Mouse (Mus musculus): ENCODE results near the gene Hist2h2ac. TPM values are rescaled to one million over a fixed set of nuclear protein-coding genes. Genes with fewer than 3 reads are reported as not detected.
"Not testable (repeated sequence)": the region's sequence is repeated elsewhere in the genome, so short reads cannot be mapped to it uniquely, and the experiment has no call there.

The Hist2h2ac gene
- polyA plus RNA-seq, 1 experiment from 2014 or later = 12.6 TPM

DNA sequence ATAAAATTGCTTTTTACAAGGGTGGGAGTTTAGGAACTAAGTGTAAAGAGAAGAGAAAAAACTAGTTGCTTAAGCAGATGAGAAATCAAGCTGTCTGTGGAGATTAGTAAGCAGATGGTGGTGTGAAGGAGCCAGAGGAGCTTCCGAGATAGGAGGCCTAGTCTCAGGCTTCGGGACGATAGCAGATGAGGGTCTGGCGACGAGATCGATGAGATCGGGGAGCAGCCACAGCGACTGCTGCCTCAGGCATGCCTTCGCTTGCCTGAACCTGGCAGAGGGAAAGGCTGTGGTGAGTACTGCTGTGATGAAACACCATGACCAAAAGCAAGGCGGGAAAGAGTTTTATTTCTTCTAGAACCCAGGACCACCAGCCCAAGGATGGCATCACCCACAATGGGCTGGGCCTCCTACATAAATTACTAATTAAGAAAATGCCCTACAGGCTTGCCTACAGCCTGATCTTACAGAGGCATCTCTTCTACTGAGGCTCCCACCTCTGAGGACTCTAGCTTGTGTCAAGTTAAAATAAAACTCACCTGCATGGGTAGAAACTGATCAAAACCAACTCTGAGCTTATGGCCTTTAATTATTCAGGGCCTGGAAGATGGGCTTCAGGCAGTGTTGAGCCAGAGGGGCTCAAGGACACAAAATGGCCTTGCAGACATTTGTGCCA, 34.1 kb upstream of the Hist2h2ac start:
- DNase-seq (ENCODE audit: low spot score) = no peak
- H3K27ac ChIP-seq (replicated peaks; ENCODE audit: low read depth, low read length) = no peak overlapping the region
- no peaks in the 10 kb centered on the region for H3K27me3 ChIP-seq (ENCODE audit: control insufficient read depth, insufficient read depth, low read length)
- ATAC-seq (ENCODE audit: insufficient number of reproducible peaks, low FRiP score, low TSS enrichment, low read depth) = no peak
- H3K4me1 ChIP-seq (ENCODE audit: control insufficient read depth, insufficient read depth, low read length) = peaks cover 10% of the 10 kb centered on the region
- no peak overlapping the region for H3K4me3 ChIP-seq (ENCODE audit: low read depth, low read length)
- no peaks in the 10 kb centered on the region for H3K9me3 ChIP-seq (ENCODE audit: control insufficient read depth, low read length)
- H3K4me2 ChIP-seq (ENCODE audit: low read depth, severe bottlenecking) = no peak overlapping the region
- H3K36me3 ChIP-seq (ENCODE audit: control insufficient read depth, insufficient read depth, low read length) = no peaks in the 10 kb centered on the region
- 41% methylated on average over 10 of the region's 10 CpGs for WGBS
- no peak overlapping the region for H3K9ac ChIP-seq (ENCODE audit: low read length)

DNA sequence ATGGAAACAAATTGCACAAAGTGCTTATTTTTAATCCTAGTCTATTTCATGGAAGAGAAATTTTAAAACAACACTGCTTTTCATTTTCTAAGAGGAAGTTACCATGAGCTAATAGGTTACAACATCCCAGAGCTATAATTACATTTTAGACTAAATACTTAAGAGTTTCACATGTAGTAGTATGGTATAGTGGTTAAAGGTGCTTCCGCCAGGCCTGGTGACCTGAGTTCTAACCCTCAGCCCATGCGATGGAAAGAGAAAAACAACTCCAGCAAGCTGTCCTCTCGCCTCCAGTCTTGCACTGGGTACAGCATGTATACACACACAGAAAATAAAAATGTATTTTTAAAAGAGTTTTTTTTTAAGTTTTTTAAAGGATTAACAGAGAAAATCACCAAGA, 31.1 kb upstream of the Hist2h2ac start:
- Histone ChIP-seq H3K9me3 (ENCODE audit: control insufficient read depth, low read length) (no peaks in the 10 kb centered on the region), H3K27me3 (ENCODE audit: control insufficient read depth, insufficient read depth, low read length) (no peaks in the 10 kb centered on the region), H3K27ac (replicated peaks; ENCODE audit: low read depth, low read length) (no peak overlapping the region), H3K9ac (ENCODE audit: low read length) (no peak overlapping the region), H3K4me2 (ENCODE audit: low read depth, severe bottlenecking) (no peak overlapping the region), H3K4me1 (ENCODE audit: control insufficient read depth, insufficient read depth, low read length) (peaks cover 16% of the 10 kb centered on the region), H3K36me3 (ENCODE audit: control insufficient read depth, insufficient read depth, low read length) (no peaks in the 10 kb centered on the region), H3K4me3 (ENCODE audit: low read depth, low read length) (no peak overlapping the region)
- no peak for DNase-seq (ENCODE audit: low spot score)
- WGBS = 80% methylated on average over 3 of the region's 3 CpGs
- no peak for ATAC-seq (ENCODE audit: insufficient number of reproducible peaks, low FRiP score, low TSS enrichment, low read depth)

DNA sequence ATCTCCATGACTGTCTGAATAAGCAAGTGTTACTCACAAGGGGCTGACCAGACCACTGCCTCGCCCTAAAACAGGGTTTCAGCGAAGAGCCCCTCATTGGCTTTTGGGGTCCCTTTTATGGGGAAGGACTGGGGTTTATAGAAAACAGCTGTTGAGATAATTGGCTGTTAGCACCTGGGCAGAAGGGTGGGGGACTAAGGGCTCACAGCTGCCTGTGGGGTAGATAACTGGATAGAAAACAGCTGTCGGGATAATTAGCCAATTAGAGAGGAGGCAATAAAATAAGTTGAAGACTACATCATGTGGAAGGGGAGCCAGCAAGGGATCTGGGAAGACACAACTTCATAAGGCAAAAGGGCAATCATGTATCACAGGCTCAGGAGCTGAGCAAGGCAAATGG, 30.2 kb upstream of the Hist2h2ac start:
- Histone ChIP-seq H3K27ac (replicated peaks; ENCODE audit: low read depth, low read length) (no peak overlapping the region), H3K36me3 (ENCODE audit: control insufficient read depth, insufficient read depth, low read length) (no peaks in the 10 kb centered on the region), H3K9ac (ENCODE audit: low read length) (no peak overlapping the region), H3K4me2 (ENCODE audit: low read depth, severe bottlenecking) (no peak overlapping the region), H3K27me3 (ENCODE audit: control insufficient read depth, insufficient read depth, low read length) (no peaks in the 10 kb centered on the region), H3K9me3 (ENCODE audit: control insufficient read depth, low read length) (no peaks in the 10 kb centered on the region), H3K4me3 (ENCODE audit: low read depth, low read length) (no peak overlapping the region), H3K4me1 (ENCODE audit: control insufficient read depth, insufficient read depth, low read length) (peaks cover 16% of the 10 kb centered on the region)
- DNase-seq (ENCODE audit: low spot score) (peak; percentile 55), ATAC-seq (ENCODE audit: insufficient number of reproducible peaks, low FRiP score, low TSS enrichment, low read depth) (no peak)
- WGBS = 17% methylated on average over 3 of the region's 3 CpGs

DNA sequence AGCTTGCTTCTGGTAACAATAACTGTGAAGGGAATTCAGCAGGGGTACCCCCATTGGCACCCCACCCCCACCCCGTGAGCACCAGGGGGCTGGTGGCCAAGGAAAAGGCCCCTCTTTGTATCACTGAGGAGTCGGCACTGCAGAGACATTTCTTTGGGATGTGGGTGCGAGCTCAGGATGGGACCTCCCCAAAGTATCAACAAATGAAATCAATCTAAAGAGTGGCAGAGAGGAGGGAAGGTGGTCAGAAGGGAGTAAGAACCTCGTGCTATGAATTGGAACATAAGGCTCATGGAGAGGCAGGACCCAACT, 28.3 kb upstream of the Hist2h2ac start:
- Histone ChIP-seq H3K9me3 (ENCODE audit: control insufficient read depth, low read length) (no peaks in the 10 kb centered on the region), H3K36me3 (ENCODE audit: control insufficient read depth, insufficient read depth, low read length) (no peaks in the 10 kb centered on the region), H3K27ac (replicated peaks; ENCODE audit: low read depth, low read length) (peak overlapping the region; percentile 10; the same call in 1 of the 2 replicates), H3K27me3 (ENCODE audit: control insufficient read depth, insufficient read depth, low read length) (no peaks in the 10 kb centered on the region), H3K4me3 (ENCODE audit: low read depth, low read length) (0 out of 2 replicates have a peak overlapping the region, but pooled peaks have one; percentile 0), H3K4me1 (ENCODE audit: control insufficient read depth, insufficient read depth, low read length) (peaks cover 18% of the 10 kb centered on the region), H3K9ac (ENCODE audit: low read length) (peak overlapping the region; percentile 18; the same call in 1 of the 2 replicates), H3K4me2 (ENCODE audit: low read depth, severe bottlenecking) (peak overlapping the region; percentile 40; the same call in 1 of the 2 replicates)
- no peak for ATAC-seq (ENCODE audit: insufficient number of reproducible peaks, low FRiP score, low TSS enrichment, low read depth)
- WGBS = 42% methylated on average over 4 of the region's 4 CpGs
- DNase-seq (ENCODE audit: low spot score) = no peak

DNA sequence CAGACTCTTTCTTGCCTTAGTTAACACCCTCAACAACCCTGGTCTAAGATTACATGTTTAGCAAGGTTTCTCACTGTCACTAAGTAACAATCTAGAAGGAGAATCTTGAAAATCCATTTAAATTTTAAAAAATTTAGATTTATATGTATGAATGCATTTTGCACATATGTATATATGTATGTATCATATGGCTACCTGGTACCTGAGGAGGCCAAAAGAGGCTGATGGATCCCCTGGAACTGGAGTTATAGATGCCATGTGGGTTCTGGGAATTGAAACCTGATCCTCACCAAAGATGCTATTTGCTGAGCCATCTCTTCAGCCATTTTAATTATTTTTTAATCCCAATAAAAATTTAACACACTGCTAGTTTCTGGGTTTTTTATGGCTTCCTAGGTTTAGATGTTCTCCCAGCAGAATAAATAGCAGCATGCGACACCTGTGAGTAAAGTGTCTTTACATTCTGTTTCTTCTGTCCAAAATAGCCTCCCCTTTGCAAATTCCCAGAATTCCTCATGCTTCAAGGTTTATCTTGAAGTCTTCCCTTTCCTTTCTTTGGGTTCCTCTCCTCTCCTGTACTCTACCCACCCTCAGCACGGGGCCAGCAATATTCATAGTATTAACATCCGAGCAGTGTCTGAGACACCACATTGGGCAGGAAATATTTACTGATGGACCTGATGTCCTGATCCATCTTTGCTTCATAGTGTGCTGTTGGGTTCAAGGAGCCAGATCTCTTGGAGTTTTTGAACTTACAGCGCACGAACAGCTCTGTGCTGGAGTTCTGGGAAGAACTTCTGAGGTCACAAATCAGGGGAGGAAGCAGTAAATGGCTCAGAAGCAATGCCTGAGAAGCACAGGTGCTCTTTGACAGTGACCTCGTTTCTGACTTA, 27.7 kb upstream of the Hist2h2ac start:
- no peaks in the 10 kb centered on the region for H3K36me3 ChIP-seq (ENCODE audit: control insufficient read depth, insufficient read depth, low read length)
- H3K27me3 ChIP-seq (ENCODE audit: control insufficient read depth, insufficient read depth, low read length) = no peaks in the 10 kb centered on the region
- H3K4me1 ChIP-seq (ENCODE audit: control insufficient read depth, insufficient read depth, low read length) = peaks cover 25% of the 10 kb centered on the region
- no peaks in the 10 kb centered on the region for H3K9me3 ChIP-seq (ENCODE audit: control insufficient read depth, low read length)
- ATAC-seq (ENCODE audit: insufficient number of reproducible peaks, low FRiP score, low TSS enrichment, low read depth) (no peak), DNase-seq (ENCODE audit: low spot score) (no peak)
- H3K9ac ChIP-seq (ENCODE audit: low read length) = peak overlapping the region; percentile 18; the same call in 1 of the 2 replicates
- peak overlapping the region; percentile 10; the same call in 1 of the 2 replicates for H3K27ac ChIP-seq (replicated peaks; ENCODE audit: low read depth, low read length)
- 41% methylated on average over 6 of the region's 6 CpGs for WGBS
- H3K4me2 ChIP-seq (ENCODE audit: low read depth, severe bottlenecking) = peak overlapping the region; percentile 40; the same call in 1 of the 2 replicates
- peak overlapping the region; percentile 45 for H3K4me3 ChIP-seq (ENCODE audit: low read depth, low read length)

DNA sequence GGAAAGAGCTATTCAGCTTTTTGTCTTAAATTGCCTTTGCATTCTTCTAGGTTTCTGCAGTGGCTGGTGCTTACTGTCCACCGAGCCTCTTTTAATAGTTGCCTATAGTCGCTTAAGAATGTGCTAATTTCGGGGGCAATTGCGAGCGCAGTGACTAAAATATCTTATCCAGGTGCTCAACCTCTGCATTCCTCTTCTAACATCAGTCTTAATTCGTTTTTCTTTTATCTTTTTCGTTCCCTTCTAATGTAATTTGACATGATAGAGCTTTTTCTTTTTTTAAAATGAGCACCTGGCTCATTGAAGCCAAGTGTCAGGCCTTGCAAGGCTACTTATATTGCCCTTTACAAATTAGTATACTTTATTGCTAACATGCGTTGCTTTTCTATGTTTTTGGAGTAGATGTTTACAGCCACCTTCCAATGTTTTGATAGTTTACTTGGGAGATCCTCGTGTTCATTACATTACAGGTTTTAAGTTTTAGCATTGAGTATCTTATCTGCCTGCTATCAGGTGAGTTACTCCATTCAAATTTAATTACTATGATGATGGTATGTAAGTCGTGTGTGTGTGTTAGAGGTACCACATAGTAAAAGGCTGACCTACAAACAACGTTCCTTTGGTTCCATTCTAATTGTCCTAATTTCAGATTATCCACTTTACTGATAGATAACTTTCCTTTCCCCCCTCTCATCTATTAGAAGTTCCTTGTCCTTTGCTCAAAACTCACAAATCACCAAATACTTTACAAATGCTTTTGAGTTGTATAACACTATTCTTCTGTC, 26.9 kb upstream of the Hist2h2ac start:
- Histone ChIP-seq H3K9me3 (ENCODE audit: control insufficient read depth, low read length) (no peaks in the 10 kb centered on the region), H3K27ac (replicated peaks; ENCODE audit: low read depth, low read length) (peak overlapping the region; percentile 75), H3K27me3 (ENCODE audit: control insufficient read depth, insufficient read depth, low read length) (no peaks in the 10 kb centered on the region), H3K36me3 (ENCODE audit: control insufficient read depth, insufficient read depth, low read length) (no peaks in the 10 kb centered on the region), H3K4me3 (ENCODE audit: low read depth, low read length) (peak overlapping the region; percentile 45), H3K4me2 (ENCODE audit: low read depth, severe bottlenecking) (peak overlapping the region; percentile 40), H3K4me1 (ENCODE audit: control insufficient read depth, insufficient read depth, low read length) (peaks cover 29% of the 10 kb centered on the region), H3K9ac (ENCODE audit: low read length) (peak overlapping the region; percentile 79)
- whole genome bisulfite sequencing = 2% methylated on average over 11 of the region's 11 CpGs
- ATAC-seq (ENCODE audit: insufficient number of reproducible peaks, low FRiP score, low TSS enrichment, low read depth) = no peak
- DNase-seq (ENCODE audit: low spot score) = peak; percentile 56

DNA sequence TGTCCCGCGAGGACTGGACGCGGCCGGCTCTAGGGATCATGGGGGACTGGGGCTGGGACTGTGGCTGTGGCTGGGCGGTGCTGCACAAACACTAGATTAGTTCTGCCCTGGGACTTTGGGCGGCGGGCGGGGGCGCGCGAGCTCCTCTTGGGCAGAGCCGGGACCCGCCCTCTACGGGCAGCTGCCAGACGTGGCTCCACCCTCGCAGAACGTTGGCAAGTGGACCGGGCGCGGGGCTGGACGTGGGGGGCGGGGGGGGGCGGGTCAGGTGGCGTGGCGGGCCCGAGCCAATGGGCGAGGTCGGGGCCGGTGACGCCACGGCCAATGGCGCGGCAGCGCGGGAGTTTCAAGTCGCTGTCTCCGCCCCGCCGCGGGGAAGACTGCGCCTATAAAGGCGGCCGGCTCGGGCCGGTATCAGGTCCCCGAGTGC, 25.8 kb upstream of the Hist2h2ac start, which contains the start of gene Hist2h3c1:
Gene Hist2h3c1, plus strand, starts transcription at position 259 of the 430 bp plus-strand sequence.
- WGBS = no CpG with 5 or more reads among the region's 47 CpGs
- H3K27ac ChIP-seq (replicated peaks; ENCODE audit: low read depth, low read length) = peak within 1 kb of the TSS; percentile 75
- peak within 1 kb of the TSS; percentile 45 for H3K4me3 ChIP-seq (ENCODE audit: low read depth, low read length)
- peak; percentile 92 for ATAC-seq (ENCODE audit: insufficient number of reproducible peaks, low FRiP score, low TSS enrichment, low read depth)
- peaks cover 29% of the 10 kb centered on the region for H3K4me1 ChIP-seq (ENCODE audit: control insufficient read depth, insufficient read depth, low read length)
- H3K4me2 ChIP-seq (ENCODE audit: low read depth, severe bottlenecking) = peak within 1 kb of the TSS; percentile 40
- not testable (repeated sequence) for H3K27me3 ChIP-seq (ENCODE audit: control insufficient read depth, insufficient read depth, low read length); H3K36me3 ChIP-seq (ENCODE audit: control insufficient read depth, insufficient read depth, low read length); H3K9me3 ChIP-seq (ENCODE audit: control insufficient read depth, low read length); DNase-seq (ENCODE audit: low spot score)
- peak within 1 kb of the TSS; percentile 79 for H3K9ac ChIP-seq (ENCODE audit: low read length)

DNA sequence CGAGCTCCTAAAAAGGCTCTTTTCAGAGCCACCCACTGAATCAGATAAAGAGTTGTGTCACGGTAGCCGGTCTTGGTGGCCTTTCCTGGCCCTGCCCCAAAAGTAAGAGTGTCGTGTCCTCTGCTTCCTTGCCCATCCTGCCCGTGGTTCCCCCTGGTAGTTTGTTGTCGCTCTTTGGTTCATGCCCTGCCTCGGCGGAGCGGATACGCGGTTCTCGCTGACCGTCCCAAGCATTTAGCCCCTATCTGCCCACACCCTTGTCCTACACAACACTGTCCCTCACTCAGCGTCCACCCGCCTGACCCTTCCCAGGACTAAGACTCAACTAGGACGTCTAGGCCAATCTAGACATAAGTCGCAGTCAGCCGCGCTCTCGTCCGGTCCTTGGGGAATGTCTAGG, 25.3 kb upstream of the Hist2h2ac start:
- H3K9ac ChIP-seq (ENCODE audit: low read length); DNase-seq (ENCODE audit: low spot score); H3K9me3 ChIP-seq (ENCODE audit: control insufficient read depth, low read length); H3K27me3 ChIP-seq (ENCODE audit: control insufficient read depth, insufficient read depth, low read length); H3K4me2 ChIP-seq (ENCODE audit: low read depth, severe bottlenecking); H3K36me3 ChIP-seq (ENCODE audit: control insufficient read depth, insufficient read depth, low read length); ATAC-seq (ENCODE audit: insufficient number of reproducible peaks, low FRiP score, low TSS enrichment, low read depth): not testable (repeated sequence)
- Histone ChIP-seq H3K4me3 (ENCODE audit: low read depth, low read length) (0 out of 2 replicates have a peak overlapping the region, but pooled peaks have one; percentile 14), H3K27ac (replicated peaks; ENCODE audit: low read depth, low read length) (peak overlapping the region; percentile 56; the same call in 1 of the 2 replicates), H3K4me1 (ENCODE audit: control insufficient read depth, insufficient read depth, low read length) (peaks cover 29% of the 10 kb centered on the region)
- WGBS = 5% methylated on average over 10 of the region's 21 CpGs
